Comparison of ENCODE assay signal across 1 mouse cellular context in genomic region chr9:71642270-71642669, GRCm38 (mm10).
TF ChIP-seq lines count a peak whose summit lies in the region.

No protein-coding gene starts in this region.

TF ChIP-seq in MEL, 35 proteins besides CTCF, POLR2A, EP300 and RAD21 (continued from another document):
- TF ChIP-seq ZKSCAN1 (IDR thresholded peaks at IDR 0.05; ENCODE audit: low read depth, low read length) (no peak), JUND (IDR thresholded peaks at IDR 0.05; ENCODE audit: low read depth, low read length) (no peak), ZMIZ1 (IDR thresholded peaks at IDR 0.05; ENCODE audit: low read depth, low read length) (no peak), MAZ (IDR thresholded peaks at IDR 0.05; ENCODE audit: low read depth, low read length) (no peak), GABPA (IDR thresholded peaks at IDR 0.05; ENCODE audit: low read depth, low read length) (no peak)
TF ChIP-seq in MEL: peak in this region for 0.
